Mouse (Mus musculus): ENCODE results near the gene Olfr206.

DNA sequence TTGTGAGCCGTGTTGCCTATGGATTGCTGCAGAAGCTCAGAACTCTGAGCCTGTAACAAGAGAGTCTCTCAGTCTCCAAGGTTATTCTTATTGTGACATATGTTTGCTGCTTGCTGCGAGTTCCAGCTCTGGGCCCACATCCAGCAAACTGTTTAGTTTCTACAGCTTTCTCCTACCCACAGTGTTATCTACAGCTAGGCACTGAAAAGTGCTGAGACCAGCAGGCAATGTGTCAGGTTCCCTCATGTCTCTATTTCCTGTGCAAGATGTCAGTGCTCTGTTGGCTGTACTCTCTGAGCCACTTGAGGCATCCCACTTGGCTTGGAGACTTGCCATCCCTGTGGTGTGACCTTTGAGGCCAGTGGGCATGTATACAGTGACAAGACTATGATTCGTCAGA, 44.3 kb upstream of the Olfr206 start:
- TF ChIP-seq CTCF (IDR thresholded peaks at IDR 0.05; ENCODE audit: low read depth, low read length), result no peak
- TF ChIP-seq POLR2A (IDR thresholded peaks at IDR 0.05; ENCODE audit: extremely low read depth, insufficient read depth, low read length), result no peak
